Mouse (Mus musculus): ENCODE data around the gene Aqp9. TPM values are rescaled to one million over a fixed set of nuclear protein-coding genes. Genes with fewer than 3 reads are reported as not detected.

Gene Aqp9
- polyA plus RNA-seq, 1 experiment: 1.5 TPM

DNA sequence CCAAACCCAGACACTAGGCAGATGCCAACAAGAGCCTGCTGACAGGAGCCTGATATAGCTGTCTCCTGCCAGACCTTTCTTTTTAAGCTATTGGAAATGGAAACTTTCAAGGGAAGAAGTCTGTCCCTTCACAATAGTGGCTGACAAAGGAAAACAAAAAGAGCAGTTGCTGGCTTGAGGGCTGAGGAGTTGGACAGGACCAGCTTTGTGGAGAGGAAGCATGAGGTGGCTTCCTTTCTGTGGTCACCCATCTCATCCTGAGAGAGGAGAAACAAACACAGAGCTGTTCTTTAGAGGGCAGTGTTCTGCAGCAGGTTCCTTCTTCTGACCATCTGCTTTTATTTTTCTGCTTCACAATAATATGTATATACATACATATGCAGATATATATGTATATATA lies 19.6 kb downstream of the Aqp9 start:
- no peaks in the 10 kb centered on the region for H3K27me3 ChIP-seq (ENCODE audit: control insufficient read depth, insufficient read depth, low read length)
- H3K4me1 ChIP-seq (replicated peaks; ENCODE audit: control insufficient read depth, insufficient read depth, low read length): no peaks in the 10 kb centered on the region
- TF ChIP-seq POLR2A (IDR thresholded peaks at IDR 0.05; ENCODE audit: control insufficient read depth, extremely low read depth, insufficient read depth, low read length, poor library complexity) (no peak), CTCF (IDR thresholded peaks at IDR 0.05; ENCODE audit: borderline replicate concordance, control insufficient read depth, extremely low read depth, insufficient read depth, low read length, poor library complexity) (no peak)
- no peak overlapping the region for H3K4me3 ChIP-seq (ENCODE audit: control insufficient read depth, insufficient read depth, low read length)
- no peak for DNase-seq
- H3K27ac ChIP-seq (ENCODE audit: control insufficient read depth, insufficient read depth, low read length): no peak overlapping the region
- no peaks in the 10 kb centered on the region for H3K36me3 ChIP-seq (ENCODE audit: control insufficient read depth, insufficient read depth, low read length)

DNA sequence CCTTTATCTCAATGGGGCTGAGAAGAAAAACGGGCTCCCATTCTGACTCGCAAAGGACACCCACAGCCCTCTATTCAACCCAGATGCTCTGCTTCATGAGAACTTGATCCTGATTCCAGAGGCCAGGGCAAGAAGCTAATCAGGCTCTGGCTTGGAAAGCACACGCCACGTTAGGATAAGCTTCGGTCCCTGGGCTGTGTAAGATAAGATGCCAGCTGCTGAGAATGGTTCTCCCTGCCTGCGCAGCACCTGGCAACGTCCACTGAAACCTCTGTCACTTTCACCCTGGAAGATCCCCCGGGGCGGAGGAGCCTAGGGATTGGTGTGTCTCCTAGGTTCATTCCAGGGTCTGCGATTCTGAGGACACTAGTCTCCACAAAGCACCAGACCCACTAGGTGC lies 22.3 kb downstream of the Aqp9 start:
- Histone ChIP-seq H3K4me1 (replicated peaks; ENCODE audit: control insufficient read depth, insufficient read depth, low read length) (no peaks in the 10 kb centered on the region), H3K36me3 (ENCODE audit: control insufficient read depth, insufficient read depth, low read length) (no peaks in the 10 kb centered on the region), H3K4me3 (ENCODE audit: control insufficient read depth, insufficient read depth, low read length) (no peak overlapping the region), H3K27me3 (ENCODE audit: control insufficient read depth, insufficient read depth, low read length) (no peaks in the 10 kb centered on the region), H3K27ac (ENCODE audit: control insufficient read depth, insufficient read depth, low read length) (no peak overlapping the region)
- no peak for TF ChIP-seq POLR2A (IDR thresholded peaks at IDR 0.05; ENCODE audit: control insufficient read depth, extremely low read depth, insufficient read depth, low read length, poor library complexity)
- TF ChIP-seq CTCF (IDR thresholded peaks at IDR 0.05; ENCODE audit: borderline replicate concordance, control insufficient read depth, extremely low read depth, insufficient read depth, low read length, poor library complexity): no peak
- WGBS: 98% methylated on average over 10 of the region's 10 CpGs
- no peak for DNase-seq

DNA sequence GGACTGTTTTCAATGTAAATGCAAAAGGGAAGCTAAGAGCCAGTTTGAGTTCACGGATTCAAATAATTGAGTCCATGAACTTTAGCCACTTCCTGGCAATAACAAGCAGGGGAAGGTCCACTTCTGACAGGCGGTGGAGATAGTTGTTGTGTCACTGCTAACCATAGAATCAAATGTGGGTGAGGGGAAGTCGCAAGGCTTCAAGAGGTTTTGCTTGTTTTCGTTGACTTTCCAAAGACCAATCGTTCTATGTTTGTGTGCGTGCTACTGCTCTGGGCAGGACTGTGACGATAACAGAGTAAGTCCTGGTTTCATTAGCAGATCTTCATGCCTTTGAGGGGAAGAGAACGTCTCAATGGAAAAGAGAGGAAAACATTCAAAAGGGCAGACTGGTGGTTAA lies 28.3 kb downstream of the Aqp9 start:
- Histone ChIP-seq H3K4me3 (ENCODE audit: control insufficient read depth, insufficient read depth, low read length) (no peak overlapping the region), H3K27me3 (ENCODE audit: control insufficient read depth, insufficient read depth, low read length) (no peaks in the 10 kb centered on the region), H3K27ac (ENCODE audit: control insufficient read depth, insufficient read depth, low read length) (no peak overlapping the region), H3K4me1 (replicated peaks; ENCODE audit: control insufficient read depth, insufficient read depth, low read length) (no peaks in the 10 kb centered on the region), H3K36me3 (ENCODE audit: control insufficient read depth, insufficient read depth, low read length) (no peaks in the 10 kb centered on the region)
- WGBS: 97% methylated on average over 8 of the region's 8 CpGs
- TF ChIP-seq CTCF (IDR thresholded peaks at IDR 0.05; ENCODE audit: borderline replicate concordance, control insufficient read depth, extremely low read depth, insufficient read depth, low read length, poor library complexity) (no peak), POLR2A (IDR thresholded peaks at IDR 0.05; ENCODE audit: control insufficient read depth, extremely low read depth, insufficient read depth, low read length, poor library complexity) (no peak)
- DNase-seq: no peak

- TF ChIP-seq CTCF (IDR thresholded peaks at IDR 0.05; ENCODE audit: borderline replicate concordance, control insufficient read depth, extremely low read depth, insufficient read depth, low read length, poor library complexity) (no peak), POLR2A (IDR thresholded peaks at IDR 0.05; ENCODE audit: control insufficient read depth, extremely low read depth, insufficient read depth, low read length, poor library complexity) (no peak)
- DNase-seq: no peak
- Histone ChIP-seq H3K4me1 (replicated peaks; ENCODE audit: control insufficient read depth, insufficient read depth, low read length) (no peaks in the 10 kb centered on the region), H3K4me3 (ENCODE audit: control insufficient read depth, insufficient read depth, low read length) (no peak overlapping the region), H3K36me3 (ENCODE audit: control insufficient read depth, insufficient read depth, low read length) (no peaks in the 10 kb centered on the region), H3K27ac (ENCODE audit: control insufficient read depth, insufficient read depth, low read length) (no peak overlapping the region), H3K27me3 (ENCODE audit: control insufficient read depth, insufficient read depth, low read length) (no peaks in the 10 kb centered on the region)
- WGBS: 92% methylated on average over 2 of the region's 2 CpGs
These were observed 29.5 kb downstream of the Aqp9 start for GRCm38 (mm10) chr9:71138936-71139335.

GRCm38 (mm10) chr9:71137267-71137945 lies 31.1 kb downstream of the Aqp9 start:
- no peaks in the 10 kb centered on the region for H3K4me1 ChIP-seq (replicated peaks; ENCODE audit: control insufficient read depth, insufficient read depth, low read length)
- TF ChIP-seq POLR2A (IDR thresholded peaks at IDR 0.05; ENCODE audit: control insufficient read depth, extremely low read depth, insufficient read depth, low read length, poor library complexity) (no peak), CTCF (IDR thresholded peaks at IDR 0.05; ENCODE audit: borderline replicate concordance, control insufficient read depth, extremely low read depth, insufficient read depth, low read length, poor library complexity) (no peak)
- H3K36me3 ChIP-seq (ENCODE audit: control insufficient read depth, insufficient read depth, low read length): no peaks in the 10 kb centered on the region
- no peak for DNase-seq
- H3K27me3 ChIP-seq (ENCODE audit: control insufficient read depth, insufficient read depth, low read length): no peaks in the 10 kb centered on the region
- H3K4me3 ChIP-seq (ENCODE audit: control insufficient read depth, insufficient read depth, low read length): no peak overlapping the region
- no peak overlapping the region for H3K27ac ChIP-seq (ENCODE audit: control insufficient read depth, insufficient read depth, low read length)
- 93% methylated on average over 6 of the region's 6 CpGs for WGBS

DNA sequence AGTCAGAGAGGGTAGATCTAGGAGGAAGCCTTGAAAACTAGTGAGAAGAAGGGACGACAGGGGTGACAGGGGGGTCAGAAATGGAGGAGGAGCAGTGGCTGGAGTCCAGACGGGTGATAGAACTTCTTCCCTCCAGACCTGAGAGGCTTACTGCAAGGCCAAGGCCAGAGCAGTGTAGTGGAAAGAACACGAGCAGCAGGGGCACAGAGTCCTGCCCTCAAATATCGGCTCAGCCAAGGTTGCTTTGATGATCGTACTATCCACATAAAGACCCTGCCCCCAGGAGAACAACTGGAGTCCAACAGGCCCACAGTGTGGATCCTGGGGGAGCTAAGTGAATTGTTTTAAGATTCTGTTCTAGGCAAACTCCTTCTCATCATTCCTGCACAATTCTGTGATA lies 33.4 kb downstream of the Aqp9 start:
- no peak for DNase-seq
- no peaks in the 10 kb centered on the region for H3K27me3 ChIP-seq (ENCODE audit: control insufficient read depth, insufficient read depth, low read length)
- no peaks in the 10 kb centered on the region for H3K4me1 ChIP-seq (replicated peaks; ENCODE audit: control insufficient read depth, insufficient read depth, low read length)
- H3K4me3 ChIP-seq (ENCODE audit: control insufficient read depth, insufficient read depth, low read length): no peak overlapping the region
- TF ChIP-seq CTCF (IDR thresholded peaks at IDR 0.05; ENCODE audit: borderline replicate concordance, control insufficient read depth, extremely low read depth, insufficient read depth, low read length, poor library complexity) (no peak), POLR2A (IDR thresholded peaks at IDR 0.05; ENCODE audit: control insufficient read depth, extremely low read depth, insufficient read depth, low read length, poor library complexity) (no peak)
- no peaks in the 10 kb centered on the region for H3K36me3 ChIP-seq (ENCODE audit: control insufficient read depth, insufficient read depth, low read length)
- 92% methylated on average over 5 of the region's 5 CpGs for WGBS
- no peak overlapping the region for H3K27ac ChIP-seq (ENCODE audit: control insufficient read depth, insufficient read depth, low read length)

GRCm38 (mm10) chr9:71133190-71133589 lies 35.3 kb downstream of the Aqp9 start:
- no peaks in the 10 kb centered on the region for H3K36me3 ChIP-seq (ENCODE audit: control insufficient read depth, insufficient read depth, low read length)
- H3K27ac ChIP-seq (ENCODE audit: control insufficient read depth, insufficient read depth, low read length): no peak overlapping the region
- no peak overlapping the region for H3K4me3 ChIP-seq (ENCODE audit: control insufficient read depth, insufficient read depth, low read length)
- no peaks in the 10 kb centered on the region for H3K27me3 ChIP-seq (ENCODE audit: control insufficient read depth, insufficient read depth, low read length)
- DNase-seq: no peak
- TF ChIP-seq CTCF (IDR thresholded peaks at IDR 0.05; ENCODE audit: borderline replicate concordance, control insufficient read depth, extremely low read depth, insufficient read depth, low read length, poor library complexity) (no peak), POLR2A (IDR thresholded peaks at IDR 0.05; ENCODE audit: control insufficient read depth, extremely low read depth, insufficient read depth, low read length, poor library complexity) (no peak)
- 86% methylated on average over 5 of the region's 5 CpGs for WGBS
- H3K4me1 ChIP-seq (replicated peaks; ENCODE audit: control insufficient read depth, insufficient read depth, low read length): no peaks in the 10 kb centered on the region

All from thymus, adult 2 months (tissue).